Comparison of ENCODE assay signal across 12 mouse cellular contexts in the genomic region with DNA sequence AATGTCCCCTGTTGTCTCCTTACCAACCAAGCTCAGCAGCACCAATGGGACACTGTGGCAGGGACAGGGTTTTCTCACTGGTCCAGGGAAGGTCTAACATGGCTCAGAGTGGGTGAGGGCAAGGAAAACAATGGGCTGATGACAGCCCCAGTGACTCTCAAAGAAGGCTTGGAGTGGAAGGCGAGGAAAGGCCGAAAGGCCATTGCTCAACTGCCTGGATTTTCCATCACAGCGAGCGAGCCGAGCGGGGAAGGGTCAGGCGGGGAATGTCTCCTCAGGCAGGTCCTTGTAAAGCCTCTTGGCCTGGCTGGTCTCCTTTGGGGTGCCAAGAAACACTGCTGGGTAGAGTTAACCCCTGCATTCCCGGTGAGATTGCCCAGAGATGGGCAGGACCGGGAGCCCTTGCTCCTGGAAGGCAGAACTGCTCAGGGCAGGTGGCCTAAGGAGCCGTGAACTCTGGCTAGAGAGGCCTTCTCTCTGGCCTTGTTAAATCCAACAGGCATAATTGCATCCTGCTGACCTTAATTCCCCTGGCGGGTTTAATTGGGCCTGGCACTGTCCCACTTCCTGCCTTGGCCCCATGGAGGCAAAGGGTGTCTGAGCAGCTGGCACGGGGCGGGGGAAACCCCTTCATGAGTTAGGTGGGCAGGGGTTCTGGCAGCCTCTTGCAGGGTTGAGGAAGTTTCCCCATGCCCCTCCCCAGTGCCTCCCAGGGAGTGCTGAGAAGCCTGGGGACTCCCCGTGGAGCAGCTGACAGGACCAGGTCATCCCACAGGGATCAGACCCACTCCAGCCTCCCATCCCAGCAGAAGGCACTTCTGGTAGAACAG. TPM values are rescaled to one million over a fixed set of nuclear protein-coding genes. Genes with fewer than 3 reads are reported as not detected.
DNase-seq lines count a peak whose midpoint lies in the region; ATAC-seq and TF ChIP-seq lines count a peak whose summit lies in the region.
"Had no signal": no experiment of that assay in that cellular context is flagged by ENCODE, and none has a peak within 500 bp of the region (broad histone marks: within the 10 kb centered on the region; RNA-seq: fewer than 3 reads in every experiment).

No protein-coding gene starts in this region.

- no peak overlapping the region for H3K4me3 ChIP-seq in cerebellum, adult 2 months (replicated peaks; ENCODE audit: insufficient read depth, low read depth, low read length)
- no peak overlapping the region for H3K4me3 ChIP-seq in hindbrain, embryonic 16.5 days (ENCODE audit: low read length)
- no peak overlapping the region for H3K4me3 ChIP-seq in hindbrain, embryonic 11.5 days (ENCODE audit: low read depth, low read length)
- H3K4me3 ChIP-seq in olfactory bulb, adult 2 months (ENCODE audit: insufficient read depth, low read depth, low read length) = no peak overlapping the region
- H3K4me3 ChIP-seq: erythroblast, embryonic 14.5 days; hindbrain, embryonic 13.5 days; liver, embryonic 15.5 days had no signal

- no peak overlapping the region for H3K27ac ChIP-seq in cerebellum, adult 2 months (ENCODE audit: insufficient read depth, low read length)
- no peak overlapping the region for H3K27ac ChIP-seq in hindbrain, embryonic 16.5 days (ENCODE audit: low read depth, low read length)
- no peak overlapping the region for H3K27ac ChIP-seq in hindbrain, embryonic 11.5 days (ENCODE audit: low read depth, low read length)
- H3K27ac ChIP-seq in olfactory bulb, adult 2 months (ENCODE audit: insufficient read depth, low read depth, low read length) = no peak overlapping the region
- H3K27ac ChIP-seq: hindbrain, embryonic 13.5 days; liver, embryonic 15.5 days had no signal

- WGBS in cerebellum, adult 2 months = 54% methylated on average over 14 of the region's 14 CpGs
- 48% methylated on average over 14 of the region's 14 CpGs for WGBS in hindbrain, embryonic 16.5 days
- 46% methylated on average over 14 of the region's 14 CpGs for WGBS in hindbrain, embryonic 11.5 days
- WGBS in olfactory bulb, adult 2 months = 51% methylated on average over 14 of the region's 14 CpGs

- H3K36me3 ChIP-seq in hindbrain, embryonic 16.5 days (ENCODE audit: control insufficient read depth, insufficient read depth, low read length) = no peaks in the 10 kb centered on the region
- no peaks in the 10 kb centered on the region for H3K36me3 ChIP-seq in hindbrain, embryonic 11.5 days (ENCODE audit: control insufficient read depth, insufficient read depth, low read length)
- H3K36me3 ChIP-seq: hindbrain, embryonic 13.5 days; liver, embryonic 15.5 days had no signal

- no peaks in the 10 kb centered on the region for H3K27me3 ChIP-seq in cerebellum, adult 2 months (ENCODE audit: control insufficient read depth, insufficient read depth, low read length)
- H3K27me3 ChIP-seq in hindbrain, embryonic 16.5 days (replicated peaks; ENCODE audit: control insufficient read depth, insufficient read depth, low read length) = peaks cover 11% of the 10 kb centered on the region
- H3K27me3 ChIP-seq in hindbrain, embryonic 11.5 days (ENCODE audit: control insufficient read depth, insufficient read depth, low read length) = peaks cover 6% of the 10 kb centered on the region; the same call in 1 of the 2 replicates

- peaks cover 32% of the 10 kb centered on the region for H3K4me1 ChIP-seq in cerebellum, adult 2 months (ENCODE audit: control insufficient read depth, insufficient read depth, low read length)
- peaks cover 5% of the 10 kb centered on the region; the same call in 1 of the 2 replicates for H3K4me1 ChIP-seq in hindbrain, embryonic 16.5 days (ENCODE audit: control insufficient read depth, insufficient read depth, low read depth, low read length)
- 0 out of 2 replicates have a peak, but pooled peaks cover 3% of the 10 kb centered on the region for H3K4me1 ChIP-seq in hindbrain, embryonic 11.5 days (replicated peaks; ENCODE audit: control insufficient read depth, insufficient read depth, low read length)
- H3K4me1 ChIP-seq in olfactory bulb, adult 2 months (ENCODE audit: control insufficient read depth, insufficient read depth, low read length) = peaks cover 25% of the 10 kb centered on the region
- H3K4me1 ChIP-seq: liver, embryonic 15.5 days had no signal

- no peak for TF ChIP-seq CTCF in cerebellum, adult 2 months (IDR thresholded peaks at IDR 0.05; ENCODE audit: borderline replicate concordance, insufficient read depth, low read depth, low read length)
- TF ChIP-seq CTCF in olfactory bulb, adult 2 months (IDR thresholded peaks at IDR 0.05; ENCODE audit: insufficient read depth, low read depth, low read length) = 0 out of 2 replicates have a peak, but pooled peaks have one; percentile 20

- no peak for TF ChIP-seq POLR2A in cerebellum, adult 2 months (IDR thresholded peaks at IDR 0.05; ENCODE audit: borderline replicate concordance, insufficient read depth, low read length)
- no peak for TF ChIP-seq POLR2A in olfactory bulb, adult 2 months (IDR thresholded peaks at IDR 0.05; ENCODE audit: insufficient read depth, low read depth, low read length)

- H3K4me2 ChIP-seq in hindbrain, embryonic 16.5 days (ENCODE audit: low read length) = no peak overlapping the region
- H3K4me2 ChIP-seq in hindbrain, embryonic 11.5 days (replicated peaks; ENCODE audit: low read depth, low read length) = no peak overlapping the region
- H3K4me2 ChIP-seq: hindbrain, embryonic 13.5 days; liver, embryonic 15.5 days had no signal

- ATAC-seq in hindbrain, embryonic 16.5 days = peak; percentile 37; the same call in 1 of the 2 replicates
- no peak for ATAC-seq in hindbrain, embryonic 11.5 days (ENCODE audit: low FRiP score)
- no peak for ATAC-seq in inflammation-experienced regulatory T-cells, adult 6 months

- no peaks in the 10 kb centered on the region for H3K9me3 ChIP-seq in hindbrain, embryonic 16.5 days (ENCODE audit: control insufficient read depth, low read length)
- no peaks in the 10 kb centered on the region for H3K9me3 ChIP-seq in hindbrain, embryonic 11.5 days (ENCODE audit: control insufficient read depth, low read length)
- H3K9me3 ChIP-seq: hindbrain, embryonic 13.5 days; liver, embryonic 15.5 days had no signal

- no peak overlapping the region for H3K9ac ChIP-seq in hindbrain, embryonic 16.5 days (ENCODE audit: low read depth, low read length)
- H3K9ac ChIP-seq in hindbrain, embryonic 11.5 days (ENCODE audit: low read depth, low read length) = no peak overlapping the region
- H3K9ac ChIP-seq: liver, embryonic 15.5 days had no signal

- peak; percentile 22 to 41 for DNase-seq in cerebellum, postnatal 14 days
- DNase-seq in cerebellum, adult 2 months = no peak
- DNase-seq in hindbrain, embryonic 11.5 days (ENCODE audit: low spot score) = no peak
- DNase-seq in adipocyte (ENCODE audit: low spot score) = peak; percentile 94
- DNase-seq in spleen, adult 12 weeks (ENCODE audit: low spot score) = no peak
- DNase-seq: right cerebral cortex, adult 18-20 months had no signal

RNA-seq across cellular contexts. Expression of gene Mylk2, which starts 3.8 kb away (rescaled TPM):
- polyA plus RNA-seq in cerebellum, adult 2 months (2012; rRNA removed) = not detected in 2 replicates
- 0.21 and 0.44 TPM in 2 replicates for polyA plus RNA-seq in hindbrain, embryonic 16.5 days (2015; fragmentation: Nextera tagmentation; extraction: Ambion mirVana)
- not detected in 2 replicates for polyA plus RNA-seq in hindbrain, embryonic 11.5 days (2014; fragmentation: Nextera tagmentation; extraction: Ambion mirVana)
- polyA plus RNA-seq in olfactory bulb, adult 2 months (2012; ENCODE audit: insufficient read depth, insufficient read length, low replicate concordance, missing spikeins) = not detected in 2 replicates
- not detected for polyA plus RNA-seq in inflammation-experienced regulatory T-cells, adult 6 months (2017; shearing (Covaris generic))
- polyA plus RNA-seq: erythroblast, embryonic 14.5 days; hindbrain, embryonic 13.5 days had no signal

RNA-seq across cellular contexts. Expression of gene Foxs1, which starts 25.7 kb away (rescaled TPM):
- 1.2 and 1.9 TPM in 2 replicates for polyA plus RNA-seq in cerebellum, adult 2 months (2012; rRNA removed)
- polyA plus RNA-seq in hindbrain, embryonic 16.5 days (2015; fragmentation: Nextera tagmentation; extraction: Ambion mirVana) = 4.2 and 4.5 TPM in 2 replicates
- polyA plus RNA-seq in hindbrain, embryonic 11.5 days (2014; fragmentation: Nextera tagmentation; extraction: Ambion mirVana) = 1.7 and 1.9 TPM in 2 replicates
- polyA plus RNA-seq in olfactory bulb, adult 2 months (2012; ENCODE audit: insufficient read depth, insufficient read length, low replicate concordance, missing spikeins) = not detected in 2 replicates
- not detected for polyA plus RNA-seq in inflammation-experienced regulatory T-cells, adult 6 months (2017; shearing (Covaris generic))
- polyA plus RNA-seq: erythroblast, embryonic 14.5 days had no signal

RNA-seq across cellular contexts. Expression of gene Dusp15, which starts 44.2 kb away (rescaled TPM):
- polyA plus RNA-seq in cerebellum, adult 2 months (2012; rRNA removed) = 73.1 and 73.6 TPM in 2 replicates
- polyA plus RNA-seq in hindbrain, embryonic 16.5 days (2015; fragmentation: Nextera tagmentation; extraction: Ambion mirVana) = 11.6 and 13.6 TPM in 2 replicates
- 1.4 and 2.3 TPM in 2 replicates for polyA plus RNA-seq in hindbrain, embryonic 11.5 days (2014; fragmentation: Nextera tagmentation; extraction: Ambion mirVana)
- polyA plus RNA-seq in olfactory bulb, adult 2 months (2012; ENCODE audit: insufficient read depth, insufficient read length, low replicate concordance, missing spikeins) = not detected in 2 replicates
- not detected for polyA plus RNA-seq in inflammation-experienced regulatory T-cells, adult 6 months (2017; shearing (Covaris generic))
- polyA plus RNA-seq: erythroblast, embryonic 14.5 days; liver, embryonic 15.5 days had no signal

RNA-seq across cellular contexts. Expression of gene Ttll9, which starts 55.0 kb away (rescaled TPM):
- polyA plus RNA-seq in cerebellum, adult 2 months (2012; rRNA removed) = 4.6 and 4.8 TPM in 2 replicates
- polyA plus RNA-seq in hindbrain, embryonic 16.5 days (2015; fragmentation: Nextera tagmentation; extraction: Ambion mirVana) = 9.2 and 10.5 TPM in 2 replicates
- 1.4 and 1.7 TPM in 2 replicates for polyA plus RNA-seq in hindbrain, embryonic 11.5 days (2014; fragmentation: Nextera tagmentation; extraction: Ambion mirVana)
- polyA plus RNA-seq in olfactory bulb, adult 2 months (2012; ENCODE audit: insufficient read depth, insufficient read length, low replicate concordance, missing spikeins) = not detected in 2 replicates
- 1 to 10 TPM in 2 of 3 experiments, under 1 TPM in 1; 0.92 to 1.6 (median 1.0) TPM for polyA plus RNA-seq in inflammation-experienced regulatory T-cells, adult 6 months (2017; shearing (Covaris generic))
- polyA plus RNA-seq: erythroblast, embryonic 14.5 days had no signal

RNA-seq across cellular contexts. Expression of gene Tpx2, which starts 59.6 kb away (rescaled TPM):
- 1.2 TPM in 2 replicates for polyA plus RNA-seq in cerebellum, adult 2 months (2012; rRNA removed)
- polyA plus RNA-seq in hindbrain, embryonic 16.5 days (2015; fragmentation: Nextera tagmentation; extraction: Ambion mirVana) = 14.8 and 19.8 TPM in 2 replicates
- 139 and 140 TPM in 2 replicates for polyA plus RNA-seq in hindbrain, embryonic 11.5 days (2014; fragmentation: Nextera tagmentation; extraction: Ambion mirVana)
- polyA plus RNA-seq in olfactory bulb, adult 2 months (2012; ENCODE audit: insufficient read depth, insufficient read length, low replicate concordance, missing spikeins) = 120 TPM in 1 of 2 replicates, not detected in the other
- polyA plus RNA-seq in inflammation-experienced regulatory T-cells, adult 6 months (2017; shearing (Covaris generic)) = 10 to 100 TPM in 1 of 3 experiments, 1 to 10 TPM in 2; 5.3 to 56.1 (median 5.7) TPM

Comparison
In these comparisons a context has a peak if more than half of its experiments do, and no peak if none do; other contexts are left out.
1. DNase-seq: peak in cerebellum, postnatal 14 days (2 of 2) and adipocyte (single experiment); none in cerebellum, adult 2 months (0 of 2), hindbrain, embryonic 11.5 days (single experiment) and spleen, adult 12 weeks (single experiment).